Mouse (Mus musculus): ENCODE measurements around the gene Strbp. TPM values are rescaled to one million over a fixed set of nuclear protein-coding genes. Genes with fewer than 3 reads are reported as not detected.

The Strbp gene
- polyA plus RNA-seq, 1 experiment from 2014 or later: 33.4 TPM

DNA sequence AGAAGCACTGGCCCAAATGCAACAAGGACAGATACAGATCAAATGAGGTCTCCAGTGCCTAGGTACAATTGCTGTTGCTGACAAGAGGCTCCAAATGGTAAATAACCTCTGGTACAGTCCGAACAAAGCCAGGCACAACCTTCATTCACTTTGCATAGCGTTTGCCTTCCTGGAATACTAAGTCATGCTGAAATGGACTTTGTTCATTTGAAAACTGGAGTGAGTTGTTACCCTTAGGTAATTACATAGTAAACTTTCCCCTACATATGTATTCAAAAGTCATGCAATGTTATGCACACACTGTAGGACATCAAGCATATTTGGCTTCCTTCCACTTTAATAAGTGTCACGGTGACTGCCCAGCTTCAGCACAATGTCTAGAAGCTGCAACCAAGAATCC is 5.2 kb upstream of the Strbp start:
- Histone ChIP-seq H3K4me1 (replicated peaks; ENCODE audit: control insufficient read depth, insufficient read depth, low read length) (no peaks in the 10 kb centered on the region; the same call in 1 of the 2 replicates), H3K27me3 (ENCODE audit: control insufficient read depth, insufficient read depth, low read depth, low read length) (peaks cover 3% of the 10 kb centered on the region; the same call in 1 of the 2 replicates), H3K27ac (ENCODE audit: low read length) (no peak overlapping the region), H3K9me3 (ENCODE audit: control insufficient read depth, low read length) (no peaks in the 10 kb centered on the region), H3K36me3 (ENCODE audit: control insufficient read depth, insufficient read depth, low read length) (no peaks in the 10 kb centered on the region), H3K4me3 (ENCODE audit: low read length) (no peak overlapping the region), H3K9ac (ENCODE audit: low read length) (no peak overlapping the region), H3K4me2 (ENCODE audit: low read depth, low read length) (no peak overlapping the region)
- no peak for ATAC-seq (ENCODE audit: low read depth)
- 77% methylated on average over 3 of the region's 3 CpGs for WGBS

DNA sequence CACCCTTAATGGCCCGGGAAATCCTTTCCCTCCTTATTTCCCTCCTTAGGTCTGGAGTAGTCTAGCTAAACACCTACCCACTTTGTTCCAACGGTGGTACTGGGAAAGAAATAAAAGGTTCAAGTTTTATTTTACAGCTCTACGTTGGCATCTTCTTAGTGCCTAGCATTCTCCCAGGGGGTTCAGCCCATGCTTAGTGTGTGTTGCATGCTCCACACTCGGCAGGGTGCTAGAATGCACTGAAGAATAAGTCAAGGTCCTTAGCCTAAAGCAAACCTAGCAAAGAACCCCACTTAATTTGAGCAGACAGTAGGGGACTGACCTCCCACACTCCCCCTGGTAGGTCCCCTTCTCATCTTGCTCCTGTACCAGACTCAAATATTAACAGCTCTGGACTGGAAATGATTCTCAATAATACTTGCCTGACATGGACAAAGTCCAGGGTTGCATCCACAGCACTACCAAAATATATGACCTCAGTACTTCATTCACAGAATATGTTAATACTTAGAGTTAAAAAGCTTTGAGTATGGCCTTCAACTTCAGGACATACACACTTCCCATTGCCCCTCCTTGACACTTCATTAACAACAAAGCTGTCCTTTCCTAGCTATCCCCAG is 592 bp upstream of the Strbp start:
- Histone ChIP-seq H3K4me1 (replicated peaks; ENCODE audit: control insufficient read depth, insufficient read depth, low read length) (peaks cover 7% of the 10 kb centered on the region), H3K9me3 (ENCODE audit: control insufficient read depth, low read length) (no peaks in the 10 kb centered on the region)

DNA sequence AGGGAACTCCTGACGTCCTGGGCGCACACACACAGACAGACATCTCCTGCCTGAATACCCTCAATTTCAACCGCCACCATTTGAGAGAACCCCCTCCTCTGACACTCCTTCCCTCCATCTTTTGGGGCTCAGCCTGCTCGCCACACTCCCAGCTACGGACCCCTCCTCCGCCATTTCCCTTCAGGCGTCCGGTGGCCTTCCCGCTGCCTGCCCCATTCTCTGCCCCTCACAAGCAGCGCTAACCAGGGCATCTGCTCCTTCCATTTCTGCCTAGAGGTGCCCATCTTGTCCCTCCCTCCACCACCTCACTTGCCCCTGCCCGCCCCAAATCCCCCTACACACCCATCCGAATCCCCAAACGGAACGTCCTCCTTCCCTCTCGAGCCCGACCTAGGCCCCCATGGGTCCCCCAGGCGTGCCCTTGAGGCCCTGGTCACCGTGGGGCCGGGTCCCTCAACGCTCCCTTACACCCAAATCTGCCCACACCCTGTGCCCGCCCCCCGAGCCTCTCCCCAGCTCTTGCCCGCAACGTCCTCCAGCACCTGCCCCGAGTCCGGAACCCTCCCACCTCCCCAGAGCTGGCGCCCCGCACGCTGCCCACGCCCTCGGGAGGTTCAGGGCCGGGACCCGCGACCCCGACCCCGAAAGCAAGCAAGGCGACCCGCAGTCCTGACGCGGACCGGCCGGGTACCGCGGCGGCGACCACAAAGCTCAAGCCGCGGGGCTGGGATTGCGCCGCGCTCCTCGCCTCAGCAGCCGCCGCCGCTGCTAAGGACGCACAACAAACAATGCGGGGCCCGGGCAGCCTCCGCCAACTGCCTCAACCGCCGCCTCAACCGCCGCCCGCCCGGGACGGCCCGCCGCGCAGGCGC is 1.1 kb downstream of the Strbp start:
- H3K4me1 ChIP-seq (replicated peaks; ENCODE audit: control insufficient read depth, insufficient read depth, low read length): peaks cover 7% of the 10 kb centered on the region
- peak; percentile 61 for ATAC-seq (ENCODE audit: low read depth)
- under 1% methylated on average over 65 of the region's 70 CpGs for WGBS
- peak overlapping the region; percentile 96 for H3K4me3 ChIP-seq (ENCODE audit: low read length)
- peak overlapping the region; percentile 95 for H3K9ac ChIP-seq (ENCODE audit: low read length)
- H3K36me3 ChIP-seq (ENCODE audit: control insufficient read depth, insufficient read depth, low read length): no peaks in the 10 kb centered on the region
- H3K4me2 ChIP-seq (ENCODE audit: low read depth, low read length): peak overlapping the region; percentile 92
- H3K27me3 ChIP-seq (ENCODE audit: control insufficient read depth, insufficient read depth, low read depth, low read length): peaks cover 3% of the 10 kb centered on the region; the same call in 1 of the 2 replicates
- H3K27ac ChIP-seq (ENCODE audit: low read length): peak overlapping the region; percentile 96
- no peaks in the 10 kb centered on the region for H3K9me3 ChIP-seq (ENCODE audit: control insufficient read depth, low read length)

More for the DNA sequence above, 592 bp upstream of the Strbp start:
- H3K9ac ChIP-seq (ENCODE audit: low read length): peak overlapping the region; percentile 95
- no peaks in the 10 kb centered on the region for H3K36me3 ChIP-seq (ENCODE audit: control insufficient read depth, insufficient read depth, low read length)
- ATAC-seq (ENCODE audit: low read depth): no peak
- H3K4me2 ChIP-seq (ENCODE audit: low read depth, low read length): peak overlapping the region; percentile 92
- 12% methylated on average over 4 of the region's 4 CpGs for WGBS
- peaks cover 3% of the 10 kb centered on the region; the same call in 1 of the 2 replicates for H3K27me3 ChIP-seq (ENCODE audit: control insufficient read depth, insufficient read depth, low read depth, low read length)
- peak overlapping the region; percentile 88; the same call in 1 of the 2 replicates for H3K27ac ChIP-seq (ENCODE audit: low read length)
- H3K4me3 ChIP-seq (ENCODE audit: low read length): peak overlapping the region; percentile 96

GRCm38 (mm10) chr2:37689064-37689615 is 14.5 kb downstream of the Strbp start:
- H3K4me1 ChIP-seq (replicated peaks; ENCODE audit: control insufficient read depth, insufficient read depth, low read length): no peaks in the 10 kb centered on the region
- H3K36me3 ChIP-seq (ENCODE audit: control insufficient read depth, insufficient read depth, low read length): no peaks in the 10 kb centered on the region
- no peak overlapping the region for H3K9ac ChIP-seq (ENCODE audit: low read length)
- no peak overlapping the region for H3K27ac ChIP-seq (ENCODE audit: low read length)
- no peak overlapping the region for H3K4me2 ChIP-seq (ENCODE audit: low read depth, low read length)
- no peaks in the 10 kb centered on the region for H3K27me3 ChIP-seq (ENCODE audit: control insufficient read depth, insufficient read depth, low read depth, low read length)
- WGBS: 45% methylated on average over 3 of the region's 3 CpGs
- no peak for ATAC-seq (ENCODE audit: low read depth)
- H3K4me3 ChIP-seq (ENCODE audit: low read length): no peak overlapping the region
- H3K9me3 ChIP-seq (ENCODE audit: control insufficient read depth, low read length): no peaks in the 10 kb centered on the region

GRCm38 (mm10) chr2:37687031-37687430 is 16.6 kb downstream of the Strbp start:
- Histone ChIP-seq H3K27me3 (ENCODE audit: control insufficient read depth, insufficient read depth, low read depth, low read length) (no peaks in the 10 kb centered on the region), H3K4me3 (ENCODE audit: low read length) (no peak overlapping the region), H3K4me1 (replicated peaks; ENCODE audit: control insufficient read depth, insufficient read depth, low read length) (no peaks in the 10 kb centered on the region), H3K9me3 (ENCODE audit: control insufficient read depth, low read length) (no peaks in the 10 kb centered on the region), H3K36me3 (ENCODE audit: control insufficient read depth, insufficient read depth, low read length) (no peaks in the 10 kb centered on the region), H3K27ac (ENCODE audit: low read length) (no peak overlapping the region), H3K4me2 (ENCODE audit: low read depth, low read length) (no peak overlapping the region), H3K9ac (ENCODE audit: low read length) (no peak overlapping the region)
- ATAC-seq (ENCODE audit: low read depth): no peak
- 81% methylated on average over 1 of the region's 1 CpGs for WGBS

- 100% methylated on average over 1 of the region's 1 CpGs for WGBS
- no peak for ATAC-seq (ENCODE audit: low read depth)
- no peaks in the 10 kb centered on the region for H3K4me1 ChIP-seq (replicated peaks; ENCODE audit: control insufficient read depth, insufficient read depth, low read length)
- H3K27ac ChIP-seq (ENCODE audit: low read length): no peak overlapping the region
- H3K27me3 ChIP-seq (ENCODE audit: control insufficient read depth, insufficient read depth, low read depth, low read length): no peaks in the 10 kb centered on the region
- H3K4me3 ChIP-seq (ENCODE audit: low read length): no peak overlapping the region
- no peak overlapping the region for H3K9ac ChIP-seq (ENCODE audit: low read length)
- no peak overlapping the region for H3K4me2 ChIP-seq (ENCODE audit: low read depth, low read length)
- no peaks in the 10 kb centered on the region for H3K9me3 ChIP-seq (ENCODE audit: control insufficient read depth, low read length)
- H3K36me3 ChIP-seq (ENCODE audit: control insufficient read depth, insufficient read depth, low read length): no peaks in the 10 kb centered on the region
These were observed 18.8 kb downstream of the Strbp start for GRCm38 (mm10) chr2:37684864-37685263.

DNA sequence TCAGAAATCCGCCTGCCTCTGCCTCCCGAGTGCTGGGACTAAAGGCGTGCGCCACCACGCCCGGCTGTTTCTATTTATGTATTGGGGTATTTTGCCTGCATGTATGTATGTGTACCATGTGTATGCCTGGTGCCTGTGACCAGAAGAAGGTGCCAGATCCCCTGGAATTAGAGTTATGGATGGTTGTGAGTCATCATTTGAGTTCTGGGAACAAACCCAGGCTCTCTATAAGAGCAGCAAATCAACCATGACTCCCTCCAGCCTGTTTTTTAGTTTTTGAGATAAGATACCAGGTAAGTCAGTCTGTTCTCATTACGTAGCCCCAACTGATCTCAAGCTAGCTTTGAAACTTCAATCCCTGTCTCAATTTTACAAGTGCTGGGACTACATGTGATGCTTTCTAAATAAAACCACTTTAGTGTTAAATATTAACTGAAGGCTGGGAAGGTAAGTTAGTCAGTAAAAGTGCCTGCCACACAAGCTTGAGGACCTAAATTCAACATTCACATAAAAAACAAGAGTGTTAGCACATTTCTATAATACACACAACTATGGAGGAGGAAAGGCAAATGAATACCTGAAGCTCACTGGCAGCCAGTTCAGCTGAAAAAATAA is 21.4 kb downstream of the Strbp start:
- Histone ChIP-seq H3K9me3 (ENCODE audit: control insufficient read depth, low read length) (no peaks in the 10 kb centered on the region), H3K27ac (ENCODE audit: low read length) (no peak overlapping the region), H3K4me1 (replicated peaks; ENCODE audit: control insufficient read depth, insufficient read depth, low read length) (no peaks in the 10 kb centered on the region), H3K9ac (ENCODE audit: low read length) (no peak overlapping the region), H3K4me3 (ENCODE audit: low read length) (no peak overlapping the region), H3K4me2 (ENCODE audit: low read depth, low read length) (no peak overlapping the region), H3K36me3 (ENCODE audit: control insufficient read depth, insufficient read depth, low read length) (no peaks in the 10 kb centered on the region), H3K27me3 (ENCODE audit: control insufficient read depth, insufficient read depth, low read depth, low read length) (no peaks in the 10 kb centered on the region)
- ATAC-seq (ENCODE audit: low read depth): no peak
- WGBS: 87% methylated on average over 7 of the region's 7 CpGs

- Histone ChIP-seq H3K4me1 (replicated peaks; ENCODE audit: control insufficient read depth, insufficient read depth, low read length) (no peaks in the 10 kb centered on the region), H3K27ac (ENCODE audit: low read length) (no peak overlapping the region), H3K4me2 (ENCODE audit: low read depth, low read length) (no peak overlapping the region), H3K4me3 (ENCODE audit: low read length) (no peak overlapping the region), H3K9me3 (ENCODE audit: control insufficient read depth, low read length) (no peaks in the 10 kb centered on the region), H3K36me3 (ENCODE audit: control insufficient read depth, insufficient read depth, low read length) (no peaks in the 10 kb centered on the region), H3K27me3 (ENCODE audit: control insufficient read depth, insufficient read depth, low read depth, low read length) (no peaks in the 10 kb centered on the region), H3K9ac (ENCODE audit: low read length) (no peak overlapping the region)
- WGBS: 66% methylated on average over 1 of the region's 1 CpGs
- no peak for ATAC-seq (ENCODE audit: low read depth)
These were observed 52.6 kb downstream of the Strbp start for GRCm38 (mm10) chr2:37651086-37651485.

DNA sequence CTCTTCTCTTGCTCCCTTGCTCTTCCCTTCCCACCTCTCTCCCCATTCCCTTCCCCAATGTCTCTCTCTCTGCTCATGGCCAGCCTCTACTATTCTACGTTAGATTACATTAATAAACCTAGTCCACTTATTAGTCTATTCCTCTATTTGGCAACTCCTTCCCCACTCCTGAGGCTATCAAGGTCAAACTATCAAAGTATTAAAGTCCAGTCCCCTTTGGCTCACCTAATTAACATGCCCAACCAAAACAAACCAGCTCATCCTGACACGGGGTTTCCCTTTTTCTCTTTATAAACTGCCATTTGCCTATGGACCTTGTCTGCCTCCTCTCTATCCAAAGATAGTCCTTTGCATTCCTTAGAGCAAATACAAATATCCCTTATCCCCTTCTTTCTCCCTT is 54.1 kb downstream of the Strbp start:
- H3K27me3 ChIP-seq (ENCODE audit: control insufficient read depth, insufficient read depth, low read depth, low read length): no peaks in the 10 kb centered on the region
- no peak overlapping the region for H3K27ac ChIP-seq (ENCODE audit: low read length)
- H3K36me3 ChIP-seq (ENCODE audit: control insufficient read depth, insufficient read depth, low read length): no peaks in the 10 kb centered on the region
- H3K9me3 ChIP-seq (ENCODE audit: control insufficient read depth, low read length): no peaks in the 10 kb centered on the region
- WGBS: 37% methylated on average over 2 of the region's 2 CpGs
- ATAC-seq (ENCODE audit: low read depth): no peak
- H3K4me2 ChIP-seq (ENCODE audit: low read depth, low read length): no peak overlapping the region
- H3K9ac ChIP-seq (ENCODE audit: low read length): no peak overlapping the region
- no peak overlapping the region for H3K4me3 ChIP-seq (ENCODE audit: low read length)
- H3K4me1 ChIP-seq (replicated peaks; ENCODE audit: control insufficient read depth, insufficient read depth, low read length): no peaks in the 10 kb centered on the region
